Mouse (Mus musculus): ENCODE data around the gene Lgalsl. TPM values are rescaled to one million over a fixed set of nuclear protein-coding genes. Genes with fewer than 3 reads are reported as not detected.

Lgalsl gene
- polyA plus RNA-seq, 1 experiment from 2014 or later = 40.6 TPM

GRCm38 (mm10) chr11:20821351-20821750, 9.5 kb downstream of the Lgalsl start:
- Histone ChIP-seq H3K9ac (no peak overlapping the region), H3K9me3 (no peaks in the 10 kb centered on the region), H3K36me3 (replicated peaks) (peaks cover 7% of the 10 kb centered on the region; the same call in 1 of the 2 replicates), H3K4me1 (peaks cover 12% of the 10 kb centered on the region), H3K27me3 (no peaks in the 10 kb centered on the region), H3K4me2 (no peak overlapping the region), H3K4me3 (replicated peaks) (no peak overlapping the region), H3K27ac (no peak overlapping the region)
- WGBS = 82% methylated on average over 7 of the region's 7 CpGs
- no peak for ATAC-seq (ENCODE audit: low FRiP score)

GRCm38 (mm10) chr11:20813901-20814523, 16.8 kb downstream of the Lgalsl start:
- H3K36me3 ChIP-seq (replicated peaks) = no peaks in the 10 kb centered on the region
- H3K27me3 ChIP-seq = peaks cover 16% of the 10 kb centered on the region; the same call in 1 of the 2 replicates
- no peaks in the 10 kb centered on the region for H3K9me3 ChIP-seq
- 91% methylated on average over 6 of the region's 6 CpGs for WGBS
- H3K27ac ChIP-seq = no peak overlapping the region
- no peak overlapping the region for H3K9ac ChIP-seq
- no peak for ATAC-seq (ENCODE audit: low FRiP score)
- H3K4me1 ChIP-seq = no peaks in the 10 kb centered on the region
- no peak overlapping the region for H3K4me2 ChIP-seq
- H3K4me3 ChIP-seq (replicated peaks) = no peak overlapping the region

DNA sequence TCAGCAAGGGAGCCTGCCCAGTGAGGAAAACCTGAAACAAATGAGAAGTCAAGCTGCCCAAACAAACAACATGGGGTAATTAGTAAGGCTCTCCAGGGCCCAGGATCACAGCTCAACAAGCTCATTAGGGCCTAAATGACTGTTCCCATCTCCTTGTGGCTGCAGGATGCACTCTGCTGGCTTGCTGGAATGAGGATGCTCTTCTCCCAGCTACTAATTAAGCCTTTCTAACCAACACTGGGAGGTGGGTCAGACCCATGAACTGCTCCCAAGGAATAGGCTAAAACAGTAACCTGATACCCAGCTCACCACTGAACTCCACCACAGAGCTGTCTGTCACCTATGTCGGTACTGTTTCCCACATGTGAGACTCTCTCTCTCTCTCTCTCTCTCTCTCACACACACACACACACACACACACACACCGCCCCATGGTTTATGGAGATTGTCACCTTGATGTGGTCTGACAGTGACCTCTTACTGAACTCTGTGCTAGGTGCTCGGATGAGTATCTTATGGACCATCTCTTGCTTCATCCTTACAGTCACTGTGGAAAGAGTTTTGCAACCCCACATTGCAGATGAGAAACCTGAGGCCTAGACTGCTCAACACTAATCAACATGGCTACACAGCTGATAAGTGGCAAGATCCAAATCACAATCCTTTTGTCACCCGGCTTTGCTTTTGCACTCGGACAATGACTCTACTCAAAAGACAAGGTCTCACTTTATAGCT, 18.5 kb downstream of the Lgalsl start:
- Histone ChIP-seq H3K27ac (no peak overlapping the region), H3K4me2 (no peak overlapping the region), H3K4me3 (replicated peaks) (no peak overlapping the region), H3K4me1 (no peaks in the 10 kb centered on the region), H3K9ac (no peak overlapping the region), H3K9me3 (no peaks in the 10 kb centered on the region), H3K36me3 (replicated peaks) (no peaks in the 10 kb centered on the region), H3K27me3 (peaks cover 16% of the 10 kb centered on the region; the same call in 1 of the 2 replicates)
- ATAC-seq (ENCODE audit: low FRiP score) = no peak
- WGBS = 66% methylated on average over 5 of the region's 5 CpGs

- no peak for ATAC-seq (ENCODE audit: low FRiP score)
Measured at GRCm38 (mm10) chr11:20806659-20807058, 24.2 kb downstream of the Lgalsl start.

GRCm38 (mm10) chr11:20805604-20806249, 25.1 kb downstream of the Lgalsl start:
- Histone ChIP-seq H3K27ac (no peak overlapping the region), H3K27me3 (0 out of 2 replicates have a peak, but pooled peaks cover 7% of the 10 kb centered on the region), H3K36me3 (replicated peaks) (no peaks in the 10 kb centered on the region), H3K4me1 (peaks cover 3% of the 10 kb centered on the region), H3K9ac (no peak overlapping the region), H3K4me2 (no peak overlapping the region), H3K4me3 (replicated peaks) (no peak overlapping the region), H3K9me3 (no peaks in the 10 kb centered on the region)
- no peak for ATAC-seq (ENCODE audit: low FRiP score)
- 59% methylated on average over 4 of the region's 4 CpGs for WGBS

More at GRCm38 (mm10) chr11:20806659-20807058, 24.2 kb downstream of the Lgalsl start:
- H3K36me3 ChIP-seq (replicated peaks) = no peaks in the 10 kb centered on the region
- no peaks in the 10 kb centered on the region for H3K9me3 ChIP-seq
- H3K27ac ChIP-seq = no peak overlapping the region
- 89% methylated on average over 5 of the region's 5 CpGs for WGBS
- H3K27me3 ChIP-seq = 0 out of 2 replicates have a peak, but pooled peaks cover 7% of the 10 kb centered on the region
- no peak overlapping the region for H3K4me2 ChIP-seq
- no peak overlapping the region for H3K4me3 ChIP-seq (replicated peaks)
- no peaks in the 10 kb centered on the region for H3K4me1 ChIP-seq
- no peak overlapping the region for H3K9ac ChIP-seq

DNA sequence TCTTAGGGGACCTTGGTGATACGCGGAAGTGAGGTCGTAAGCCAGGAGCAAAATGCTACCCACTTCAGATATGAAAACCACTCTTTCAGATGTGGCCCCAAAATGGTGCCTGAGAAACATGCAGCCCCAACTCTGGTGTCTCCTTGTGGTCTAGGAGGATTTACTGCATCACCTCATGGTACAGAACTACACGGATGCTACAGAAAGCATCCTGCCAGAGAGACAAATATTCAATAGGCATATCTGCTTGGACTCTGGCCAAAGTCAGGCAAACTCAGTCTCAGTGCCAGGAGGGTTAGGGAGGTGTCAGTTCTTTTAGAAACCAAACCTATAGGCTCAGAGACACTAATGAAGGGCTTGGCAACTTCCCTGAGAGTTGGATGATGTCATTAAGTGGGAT, 26.4 kb downstream of the Lgalsl start:
- Histone ChIP-seq H3K4me3 (replicated peaks) (no peak overlapping the region), H3K36me3 (replicated peaks) (no peaks in the 10 kb centered on the region), H3K27me3 (no peaks in the 10 kb centered on the region), H3K4me2 (no peak overlapping the region), H3K9me3 (no peaks in the 10 kb centered on the region), H3K9ac (no peak overlapping the region), H3K4me1 (peaks cover 11% of the 10 kb centered on the region), H3K27ac (no peak overlapping the region)
- ATAC-seq (ENCODE audit: low FRiP score) = no peak
- 98% methylated on average over 4 of the region's 4 CpGs for WGBS

DNA sequence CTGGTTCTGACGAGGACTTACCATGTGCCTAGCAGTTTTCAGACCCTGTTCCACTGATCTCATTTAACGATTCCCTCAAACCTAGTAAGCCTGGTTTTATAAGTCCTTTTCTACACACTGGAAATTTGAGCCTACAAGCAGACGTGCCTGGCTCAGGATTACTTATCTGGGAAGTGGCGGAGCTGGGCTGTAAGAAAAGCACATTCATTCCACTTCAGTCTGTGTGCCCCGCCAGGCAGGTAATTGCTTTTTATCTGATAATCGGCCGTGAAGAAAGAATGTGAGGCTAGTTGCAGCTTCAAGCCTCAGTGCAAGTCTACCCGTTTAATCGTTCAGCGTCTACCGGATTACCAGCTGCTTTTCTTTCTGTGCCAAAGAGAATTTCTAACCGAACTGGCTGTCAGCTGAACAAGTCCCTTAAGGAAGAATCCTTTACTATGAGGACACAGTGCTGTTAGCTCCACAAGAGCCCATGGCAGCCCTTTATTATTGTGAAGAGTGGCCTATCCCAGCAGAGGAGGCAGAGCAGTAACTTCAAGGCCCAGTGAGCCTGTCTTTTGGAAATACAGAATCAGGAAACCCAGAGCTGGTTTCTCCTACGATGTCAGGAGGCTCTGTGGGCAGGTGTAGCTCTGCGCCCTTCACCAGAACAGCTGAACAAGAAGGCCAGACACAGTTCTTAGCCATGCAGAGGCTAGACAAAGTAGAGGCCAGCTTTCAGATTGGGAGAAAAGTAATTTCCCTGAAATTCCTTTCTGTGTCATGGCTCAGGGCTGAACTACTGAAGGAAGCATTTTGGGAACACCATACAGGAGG, 30.4 kb downstream of the Lgalsl start:
- ATAC-seq (ENCODE audit: low FRiP score) = no peak
- H3K36me3 ChIP-seq (replicated peaks) = no peaks in the 10 kb centered on the region
- H3K27me3 ChIP-seq = no peaks in the 10 kb centered on the region
- WGBS = 11% methylated on average over 14 of the region's 14 CpGs
- H3K4me1 ChIP-seq = peaks cover 11% of the 10 kb centered on the region
- H3K4me2 ChIP-seq = peak overlapping the region; percentile 15; the same call in 1 of the 2 replicates
- H3K4me3 ChIP-seq (replicated peaks) = no peak overlapping the region
- peaks cover 3% of the 10 kb centered on the region; the same call in 1 of the 2 replicates for H3K9me3 ChIP-seq
- peak overlapping the region; percentile 51; the same call in 1 of the 2 replicates for H3K27ac ChIP-seq
- H3K9ac ChIP-seq = no peak overlapping the region

DNA sequence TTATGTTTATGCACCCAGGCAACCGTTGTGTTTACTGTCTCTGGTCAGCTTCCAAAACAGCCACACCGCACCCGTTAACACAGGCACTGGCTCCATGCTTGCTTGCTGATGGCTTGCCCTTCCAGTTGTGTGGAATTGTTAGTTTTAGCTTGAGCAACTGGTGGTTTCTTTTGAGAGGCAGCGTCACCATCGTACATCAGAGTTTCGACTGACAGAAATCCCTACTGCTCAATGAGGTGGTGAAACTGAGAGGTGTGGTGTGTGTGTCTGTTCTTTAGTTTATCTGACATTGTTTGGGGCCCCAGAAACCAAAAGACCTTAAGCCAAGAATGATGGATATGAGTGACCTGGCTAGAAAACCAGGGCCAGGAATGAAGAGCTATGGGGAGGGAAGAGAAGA, 33.0 kb downstream of the Lgalsl start:
- Histone ChIP-seq H3K9ac (no peak overlapping the region), H3K4me3 (replicated peaks) (no peak overlapping the region), H3K4me1 (peaks cover 14% of the 10 kb centered on the region), H3K27me3 (no peaks in the 10 kb centered on the region), H3K36me3 (replicated peaks) (no peaks in the 10 kb centered on the region), H3K9me3 (peaks cover 3% of the 10 kb centered on the region; the same call in 1 of the 2 replicates), H3K4me2 (no peak overlapping the region), H3K27ac (no peak overlapping the region)
- ATAC-seq (ENCODE audit: low FRiP score) = no peak
- 94% methylated on average over 6 of the region's 6 CpGs for WGBS

DNA sequence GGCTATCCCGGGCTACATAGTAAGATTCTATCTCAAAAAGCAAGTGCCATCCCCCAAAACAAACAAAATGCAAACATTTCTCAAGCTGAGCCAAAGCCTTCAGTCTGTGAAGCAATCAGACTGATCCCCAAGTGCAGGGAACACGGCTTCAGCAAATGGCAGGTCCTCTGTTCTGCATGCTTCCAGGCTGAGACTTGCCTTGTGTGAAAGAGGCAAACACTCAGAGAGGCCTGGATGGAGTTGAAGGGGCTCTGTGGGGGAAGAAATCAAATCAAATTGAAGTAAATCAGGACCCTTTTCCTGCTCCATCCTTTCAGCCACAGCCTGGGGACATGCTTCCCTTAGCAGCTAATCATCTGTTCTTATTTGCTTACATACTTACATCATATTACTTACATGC, 35.4 kb downstream of the Lgalsl start:
- Histone ChIP-seq H3K4me2 (no peak overlapping the region), H3K9ac (no peak overlapping the region), H3K4me1 (peaks cover 9% of the 10 kb centered on the region), H3K36me3 (replicated peaks) (no peaks in the 10 kb centered on the region), H3K27ac (no peak overlapping the region), H3K4me3 (replicated peaks) (no peak overlapping the region), H3K9me3 (peaks cover 3% of the 10 kb centered on the region; the same call in 1 of the 2 replicates), H3K27me3 (no peaks in the 10 kb centered on the region)
- whole genome bisulfite sequencing = 71% methylated on average over 2 of the region's 2 CpGs
- ATAC-seq (ENCODE audit: low FRiP score) = no peak

DNA sequence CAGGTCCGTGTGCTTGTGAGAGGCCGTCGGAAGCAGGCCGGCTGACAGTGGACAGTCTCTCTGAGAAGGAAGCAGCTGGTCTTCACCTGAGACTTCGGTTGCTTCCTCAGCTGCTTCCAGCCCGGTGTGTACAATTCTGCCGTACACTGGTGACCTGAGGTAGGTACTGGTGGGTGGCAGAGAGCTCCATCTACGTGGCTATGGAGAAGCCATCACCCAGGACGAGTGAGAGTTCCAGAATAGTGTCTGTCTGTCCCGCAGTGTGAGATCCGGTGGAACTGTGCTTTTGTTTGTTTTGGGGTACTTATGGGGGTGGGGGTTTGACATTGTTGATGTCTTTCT, 36.0 kb downstream of the Lgalsl start:
- peaks cover 3% of the 10 kb centered on the region; the same call in 1 of the 2 replicates for H3K9me3 ChIP-seq
- H3K9ac ChIP-seq = no peak overlapping the region
- H3K36me3 ChIP-seq (replicated peaks) = no peaks in the 10 kb centered on the region
- peaks cover 3% of the 10 kb centered on the region; the same call in 1 of the 2 replicates for H3K4me1 ChIP-seq
- WGBS = 62% methylated on average over 11 of the region's 11 CpGs
- H3K27ac ChIP-seq = no peak overlapping the region
- H3K27me3 ChIP-seq = no peaks in the 10 kb centered on the region
- ATAC-seq (ENCODE audit: low FRiP score) = 0 out of 2 replicates have a peak, but pooled peaks have one; percentile 33
- H3K4me2 ChIP-seq = no peak overlapping the region
- H3K4me3 ChIP-seq (replicated peaks) = no peak overlapping the region

GRCm38 (mm10) chr11:20794196-20794912, 36.5 kb downstream of the Lgalsl start:
- H3K4me2 ChIP-seq = no peak overlapping the region
- H3K9me3 ChIP-seq = peaks cover 3% of the 10 kb centered on the region; the same call in 1 of the 2 replicates

More at GRCm38 (mm10) chr11:20794196-20794912, 36.5 kb downstream of the Lgalsl start:
- no peak overlapping the region for H3K4me3 ChIP-seq (replicated peaks)
- no peaks in the 10 kb centered on the region for H3K36me3 ChIP-seq (replicated peaks)
- no peak overlapping the region for H3K9ac ChIP-seq
- ATAC-seq (ENCODE audit: low FRiP score) = peak; percentile 91
- WGBS = 34% methylated on average over 10 of the region's 10 CpGs
- no peak overlapping the region for H3K27ac ChIP-seq
- H3K27me3 ChIP-seq = no peaks in the 10 kb centered on the region
- peaks cover 2% of the 10 kb centered on the region; the same call in 1 of the 2 replicates for H3K4me1 ChIP-seq
